Mouse (Mus musculus): Measurements from ENCODE around the gene Sbno2. TPM values are rescaled to one million over a fixed set of nuclear protein-coding genes. Genes with fewer than 3 reads are reported as not detected.

The Sbno2 gene
- polyA plus RNA-seq, 1 experiment = 151 TPM

GRCm38 (mm10) chr10:80053831-80054815, 51.2 kb downstream of the Sbno2 start:
- TF ChIP-seq FLI1 (IDR thresholded peaks at IDR 0.05; ENCODE audit: low read length) (no peak), GATA1 (IDR thresholded peaks at IDR 0.05; ENCODE audit: borderline replicate concordance, low read length) (no peak)
- Histone ChIP-seq H3K36me3 (replicated peaks; ENCODE audit: low read length) (peaks cover 52% of the 10 kb centered on the region), H3K9me3 (no peaks in the 10 kb centered on the region), H3K27me3 (replicated peaks) (no peaks in the 10 kb centered on the region), H3K4me3 (replicated peaks) (peak overlapping the region; percentile 97), H3K4me1 (peaks cover 80% of the 10 kb centered on the region)

GRCm38 (mm10) chr10:80053259-80053780, 52.1 kb downstream of the Sbno2 start:
- TF ChIP-seq GATA1 (IDR thresholded peaks at IDR 0.05; ENCODE audit: borderline replicate concordance, low read length) (no peak; the same call in 2 of the 3 replicates), FLI1 (IDR thresholded peaks at IDR 0.05; ENCODE audit: low read length) (no peak)
- Histone ChIP-seq H3K36me3 (replicated peaks; ENCODE audit: low read length) (peaks cover 44% of the 10 kb centered on the region), H3K9me3 (no peaks in the 10 kb centered on the region), H3K4me3 (replicated peaks) (peak overlapping the region; percentile 97), H3K4me1 (peaks cover 82% of the 10 kb centered on the region), H3K27me3 (replicated peaks) (no peaks in the 10 kb centered on the region)

GRCm38 (mm10) chr10:80052374-80052764, 53.0 kb downstream of the Sbno2 start:
- TF ChIP-seq FLI1 (IDR thresholded peaks at IDR 0.05; ENCODE audit: low read length) (no peak), GATA1 (IDR thresholded peaks at IDR 0.05; ENCODE audit: borderline replicate concordance, low read length) (no peak)
- H3K4me1 ChIP-seq = peaks cover 82% of the 10 kb centered on the region
- no peaks in the 10 kb centered on the region for H3K9me3 ChIP-seq
- H3K36me3 ChIP-seq (replicated peaks; ENCODE audit: low read length) = peaks cover 34% of the 10 kb centered on the region
- no peaks in the 10 kb centered on the region for H3K27me3 ChIP-seq (replicated peaks)
- peak overlapping the region; percentile 97 for H3K4me3 ChIP-seq (replicated peaks)

GRCm38 (mm10) chr10:80051618-80052373, 53.6 kb downstream of the Sbno2 start:
- H3K36me3 ChIP-seq (replicated peaks; ENCODE audit: low read length) = peaks cover 29% of the 10 kb centered on the region
- H3K4me1 ChIP-seq = peaks cover 82% of the 10 kb centered on the region
- TF ChIP-seq FLI1 (IDR thresholded peaks at IDR 0.05; ENCODE audit: low read length) = no peak
- no peak for TF ChIP-seq GATA1 (IDR thresholded peaks at IDR 0.05; ENCODE audit: borderline replicate concordance, low read length)
- H3K9me3 ChIP-seq = no peaks in the 10 kb centered on the region
- peak overlapping the region; percentile 97 for H3K4me3 ChIP-seq (replicated peaks)
- H3K27me3 ChIP-seq (replicated peaks) = no peaks in the 10 kb centered on the region

GRCm38 (mm10) chr10:80050885-80051617, 54.3 kb downstream of the Sbno2 start:
- H3K27me3 ChIP-seq (replicated peaks) = no peaks in the 10 kb centered on the region
- H3K4me3 ChIP-seq (replicated peaks) = peak overlapping the region; percentile 78
- peaks cover 21% of the 10 kb centered on the region for H3K36me3 ChIP-seq (replicated peaks; ENCODE audit: low read length)
- no peaks in the 10 kb centered on the region for H3K9me3 ChIP-seq
- H3K4me1 ChIP-seq = peaks cover 81% of the 10 kb centered on the region
- TF ChIP-seq FLI1 (IDR thresholded peaks at IDR 0.05; ENCODE audit: low read length) (no peak), GATA1 (IDR thresholded peaks at IDR 0.05; ENCODE audit: borderline replicate concordance, low read length) (no peak)

DNA sequence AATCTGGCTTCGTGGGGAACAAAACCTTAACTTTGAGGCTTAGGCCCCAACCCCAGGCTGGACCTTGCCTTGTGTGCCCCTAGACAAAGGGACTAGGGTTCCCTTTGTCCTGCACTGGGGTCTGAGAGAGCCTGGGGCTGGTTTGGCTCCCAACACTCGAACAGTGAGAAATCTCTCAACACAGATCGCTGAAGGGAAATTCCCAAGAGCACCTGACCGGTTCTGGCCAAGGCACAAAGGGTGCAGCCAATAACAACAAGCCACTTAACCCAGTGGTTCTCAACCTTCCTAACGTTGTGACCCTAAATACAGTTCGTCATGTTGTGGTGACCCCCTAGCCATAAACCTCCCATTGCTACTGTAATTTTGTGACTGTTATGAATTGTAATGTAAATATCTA, 55.1 kb downstream of the Sbno2 start:
- TF ChIP-seq FLI1 (IDR thresholded peaks at IDR 0.05; ENCODE audit: low read length) (no peak), GATA1 (IDR thresholded peaks at IDR 0.05; ENCODE audit: borderline replicate concordance, low read length) (no peak)
- H3K4me1 ChIP-seq = peaks cover 80% of the 10 kb centered on the region

GRCm38 (mm10) chr10:80048834-80049233, 56.5 kb downstream of the Sbno2 start:
- no peaks in the 10 kb centered on the region for H3K9me3 ChIP-seq
- no peaks in the 10 kb centered on the region for H3K36me3 ChIP-seq (replicated peaks; ENCODE audit: low read length)
- H3K4me3 ChIP-seq (replicated peaks) = peak overlapping the region; percentile 12
- no peak for TF ChIP-seq FLI1 (IDR thresholded peaks at IDR 0.05; ENCODE audit: low read length)
- TF ChIP-seq GATA1 (IDR thresholded peaks at IDR 0.05; ENCODE audit: borderline replicate concordance, low read length) = no peak
- H3K4me1 ChIP-seq = peaks cover 88% of the 10 kb centered on the region
- H3K27me3 ChIP-seq (replicated peaks) = no peaks in the 10 kb centered on the region

More for the DNA sequence above, 55.1 kb downstream of the Sbno2 start:
- no peaks in the 10 kb centered on the region for H3K27me3 ChIP-seq (replicated peaks)
- peaks cover 13% of the 10 kb centered on the region for H3K36me3 ChIP-seq (replicated peaks; ENCODE audit: low read length)
- H3K4me3 ChIP-seq (replicated peaks) = no peak overlapping the region
- H3K9me3 ChIP-seq = no peaks in the 10 kb centered on the region

DNA sequence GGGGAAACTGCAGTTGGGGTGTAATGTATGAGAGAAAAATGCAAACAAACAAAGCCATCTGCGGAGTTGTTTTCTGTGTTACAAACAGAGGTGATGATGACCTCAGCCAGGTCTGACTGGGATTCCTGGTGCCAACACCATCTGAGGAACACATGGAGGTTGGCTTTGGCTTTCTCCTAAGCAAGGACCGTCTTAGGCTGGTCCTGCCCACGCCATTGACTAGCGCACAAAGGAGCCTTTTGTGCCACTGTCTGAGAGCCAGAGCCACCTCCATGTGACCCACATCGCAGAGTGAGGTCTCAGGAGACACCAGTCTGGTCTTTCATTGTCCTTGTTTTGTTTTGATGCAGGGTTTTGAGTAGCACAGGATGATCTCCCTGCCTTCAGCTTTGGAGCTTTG, 57.0 kb downstream of the Sbno2 start:
- peaks cover 92% of the 10 kb centered on the region for H3K4me1 ChIP-seq
- no peaks in the 10 kb centered on the region for H3K9me3 ChIP-seq
- H3K36me3 ChIP-seq (replicated peaks; ENCODE audit: low read length) = no peaks in the 10 kb centered on the region
- H3K4me3 ChIP-seq (replicated peaks) = peak overlapping the region; percentile 12
- TF ChIP-seq FLI1 (IDR thresholded peaks at IDR 0.05; ENCODE audit: low read length) (no peak), GATA1 (IDR thresholded peaks at IDR 0.05; ENCODE audit: borderline replicate concordance, low read length) (no peak)
- H3K27me3 ChIP-seq (replicated peaks) = no peaks in the 10 kb centered on the region

DNA sequence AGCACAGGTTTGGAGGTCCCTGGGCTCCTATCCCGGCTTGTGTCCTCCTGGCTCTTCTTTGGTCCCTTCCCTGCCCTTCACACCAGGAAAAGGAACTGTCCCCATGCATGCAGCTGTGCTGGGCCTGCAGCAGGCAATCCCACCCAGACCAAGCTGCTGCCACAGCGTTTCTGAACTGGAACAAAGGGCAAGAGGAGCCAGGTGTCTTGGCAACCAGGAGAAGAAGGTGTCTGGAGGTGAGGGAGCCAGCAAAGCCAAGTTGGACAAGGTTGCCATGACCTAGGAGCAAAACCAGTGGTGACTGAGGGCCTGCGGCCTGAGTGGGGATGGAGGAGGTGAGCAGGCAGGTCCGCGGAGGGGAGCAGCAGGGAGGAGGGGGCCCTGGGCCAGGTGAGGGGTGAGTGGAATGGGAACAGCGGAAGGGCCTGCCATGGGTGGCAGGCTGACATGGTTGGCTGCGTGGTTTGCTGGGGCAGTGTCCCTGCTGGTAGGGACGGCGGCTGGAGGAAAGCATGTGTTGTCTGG, 58.3 kb downstream of the Sbno2 start, which contains the start of gene Gpx4:
Gpx4 (plus strand) TSS at position 126 of the 525 bp plus-strand sequence.
- H3K36me3 ChIP-seq (replicated peaks; ENCODE audit: low read length) = no peaks in the 10 kb centered on the region
- no peak for TF ChIP-seq GATA1 (IDR thresholded peaks at IDR 0.05; ENCODE audit: borderline replicate concordance, low read length)
- H3K27me3 ChIP-seq (replicated peaks) = no peaks in the 10 kb centered on the region
- H3K9me3 ChIP-seq = no peaks in the 10 kb centered on the region
- H3K4me1 ChIP-seq = peaks cover 94% of the 10 kb centered on the region
- no peak within 1 kb of the TSS for H3K4me3 ChIP-seq (replicated peaks)

All from megakaryocyte, embryonic 14.5 days (primary cell).